Mouse (Mus musculus) midbrain, embryonic 14.5 days (tissue): Measurements from ENCODE around the gene Fam89b. TPM values are rescaled to one million over a fixed set of nuclear protein-coding genes. Genes with fewer than 3 reads are reported as not detected.
"Not testable (repeated sequence)": the region's sequence is repeated elsewhere in the genome, so short reads cannot be mapped to it uniquely, and the experiment has no call there.

Source experiments
- ATAC-seq: fragments of 200-750 bp; cut with Nextera tagmentation; 2 replicates; pipeline ENCODE4 v1.8.0; 2017; ENCODE audit warnings: moderate number of reproducible peaks, moderate library complexity; ENCODE audit not compliant: low FRiP score, low TSS enrichment
- DNase-seq: peaks from one replicate; pipeline ENCODE4 v3.0.0-alpha.2; 2015
- H3K27ac ChIP-seq: fragments of 300-500 bp; sonication (generic); replicated peaks from 2 replicates; pipeline ENCODE4 v1.5.1; 2014; ENCODE audit warnings: mild to moderate bottlenecking, low read depth, low read length, moderate library complexity
- H3K27me3 ChIP-seq: fragments of 300-500 bp; sonication (generic); 2 replicates; pipeline ENCODE4 v1.6.1; 2014; ENCODE audit warnings: low read length, control low read depth, mixed read lengths; ENCODE audit not compliant: control insufficient read depth, insufficient read depth
- H3K36me3 ChIP-seq: fragments of 300-500 bp; sonication (generic); 2 replicates; pipeline ENCODE4 v1.6.1; 2014; ENCODE audit warnings: low read length, control low read depth; ENCODE audit not compliant: control insufficient read depth, insufficient read depth
- H3K4me1 ChIP-seq: fragments of 300-500 bp; sonication (generic); 2 replicates; pipeline ENCODE4 v1.6.1; 2014; ENCODE audit warnings: mild to moderate bottlenecking, antibody characterized with exemption, low read length, control low read depth; ENCODE audit not compliant: control insufficient read depth, insufficient read depth
- H3K4me2 ChIP-seq: fragments of 300-500 bp; sonication (generic); 2 replicates; pipeline ENCODE4 v1.6.1; 2014; ENCODE audit warnings: mild to moderate bottlenecking, low read length, moderate library complexity
- H3K4me3 ChIP-seq: fragments of 300-500 bp; sonication (generic); replicated peaks from 2 replicates; pipeline ENCODE4 v1.5.1; 2014; ENCODE audit warnings: low read depth, low read length
- H3K9ac ChIP-seq: fragments of 300-500 bp; sonication (generic); replicated peaks from 2 replicates; pipeline ENCODE4 v1.6.1; 2014; ENCODE audit warnings: mild to moderate bottlenecking, low read length, moderate library complexity
- H3K9me3 ChIP-seq: fragments of 300-500 bp; sonication (generic); 2 replicates; pipeline ENCODE4 v1.6.1; 2016; ENCODE audit warnings: low read length, control low read depth, mixed read lengths; ENCODE audit not compliant: control insufficient read depth
- WGBS: fragments of 180-500 bp; shearing (Covaris S2); extraction: QIAGEN DNeasy Blood & Tissue Kit; methylation state at CpG from one replicate; pipeline ENCODE4 v1.1.7; 2014; 5-methylcytosine and 5-hydroxymethylcytosine counted together
- polyA plus RNA-seq: library from polyadenylated mRNA; unstranded; fragments of >200 nt; fragmentation: Nextera tagmentation; extraction: Ambion mirVana; gene quantifications from 2 replicates; pipeline ENCODE4 v1.2.1, GENCODE M21; 2014

Gene Fam89b
- polyA plus RNA-seq, 1 experiment from 2014 or later = 169 TPM

DNA sequence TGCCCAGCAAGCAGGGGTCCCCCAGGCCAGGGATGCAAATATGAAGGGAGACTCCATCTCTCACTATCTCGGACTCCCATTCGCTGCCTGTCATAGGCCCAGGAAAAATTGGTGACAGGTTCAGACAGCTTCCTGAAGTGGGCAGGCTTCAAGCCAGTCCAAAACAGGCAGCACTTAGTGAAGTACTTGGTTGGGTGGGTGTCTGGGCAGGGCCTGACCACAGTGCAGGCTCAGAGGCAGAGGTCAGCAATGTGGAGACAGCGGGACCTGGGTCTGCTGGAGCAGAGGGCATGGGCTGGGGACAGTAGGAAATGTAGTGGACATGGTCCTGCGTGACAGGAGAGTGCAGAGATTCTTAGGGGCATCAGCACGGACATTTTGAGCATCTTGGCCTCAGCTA, 37.9 kb downstream of the Fam89b start:
- peak overlapping the region; percentile 50 for H3K9ac ChIP-seq
- H3K4me3 ChIP-seq = 0 out of 2 replicates have a peak overlapping the region, but pooled peaks have one; percentile 8
- peaks cover 33% of the 10 kb centered on the region for H3K4me1 ChIP-seq
- peaks cover 36% of the 10 kb centered on the region for H3K36me3 ChIP-seq
- ATAC-seq (no peak), DNase-seq (no peak)
- no peaks in the 10 kb centered on the region for H3K27me3 ChIP-seq
- H3K9me3 ChIP-seq = no peaks in the 10 kb centered on the region
- 90% methylated on average over 5 of the region's 5 CpGs for WGBS
- peak overlapping the region; percentile 100 for H3K4me2 ChIP-seq
- H3K27ac ChIP-seq = 0 out of 2 replicates have a peak overlapping the region, but pooled peaks have one; percentile 8

DNA sequence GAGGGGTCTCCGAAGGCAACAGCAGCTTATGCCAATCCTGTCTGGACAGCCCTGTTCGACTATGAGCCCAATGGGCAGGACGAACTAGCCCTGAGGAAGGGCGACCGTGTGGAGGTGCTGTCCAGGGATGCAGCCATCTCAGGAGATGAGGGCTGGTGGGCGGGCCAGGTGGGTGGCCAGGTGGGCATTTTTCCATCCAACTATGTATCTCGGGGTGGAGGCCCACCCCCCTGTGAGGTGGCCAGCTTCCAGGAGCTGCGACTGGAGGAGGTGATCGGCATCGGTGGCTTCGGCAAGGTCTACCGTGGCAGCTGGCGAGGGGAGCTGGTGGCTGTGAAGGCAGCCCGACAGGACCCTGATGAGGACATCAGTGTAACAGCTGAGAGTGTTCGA, 39.1 kb downstream of the Fam89b start:
- Histone ChIP-seq H3K36me3 (peaks cover 41% of the 10 kb centered on the region), H3K4me2 (peak overlapping the region; percentile 100), H3K9me3 (no peaks in the 10 kb centered on the region), H3K9ac (peak overlapping the region; percentile 75), H3K4me3 (peak overlapping the region; percentile 89), H3K27me3 (no peaks in the 10 kb centered on the region), H3K4me1 (peaks cover 33% of the 10 kb centered on the region), H3K27ac (no peak overlapping the region)
- DNase-seq = no peak
- ATAC-seq = no peak
- WGBS = 77% methylated on average over 15 of the region's 15 CpGs

DNA sequence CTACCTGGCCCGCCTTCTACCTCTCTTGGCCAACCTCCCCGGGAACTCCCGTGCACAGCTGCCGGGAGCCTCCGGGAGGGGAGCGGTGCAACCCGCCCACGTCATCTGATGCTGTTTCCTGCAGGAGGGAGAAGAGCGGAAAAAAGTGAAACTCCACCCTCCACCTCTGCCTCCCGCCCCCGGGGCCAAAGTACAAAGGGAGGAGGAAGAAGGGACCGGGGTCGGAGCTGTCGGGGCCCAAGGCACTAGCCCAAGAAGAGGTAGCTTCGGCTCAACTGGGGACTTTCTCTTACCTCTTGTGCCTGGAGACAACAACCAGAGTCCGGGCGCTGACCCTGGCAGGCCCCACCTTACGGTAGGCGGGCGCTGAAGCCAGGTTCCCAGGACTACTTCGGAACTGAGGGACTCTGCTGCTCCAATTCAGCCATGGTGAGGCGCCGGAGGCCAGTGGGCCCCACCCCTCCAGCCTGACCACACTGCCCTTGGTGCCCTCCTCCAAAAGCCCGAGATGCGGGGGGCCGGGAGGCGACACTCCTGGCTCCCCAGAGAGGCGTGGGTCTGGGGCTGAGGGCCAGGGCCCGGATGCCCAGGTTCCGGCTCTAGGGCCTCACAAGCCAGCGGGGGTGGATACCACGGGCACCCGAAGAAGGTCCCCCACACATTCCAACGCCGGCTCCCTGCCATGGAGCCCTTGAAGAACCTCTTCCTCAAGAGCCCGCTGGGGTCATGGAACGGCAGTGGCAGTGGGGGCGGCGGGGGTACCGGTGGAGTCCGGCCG, 39.7 kb downstream of the Fam89b start:
- DNase-seq (peak; percentile 69), ATAC-seq (no peak; the same call in 1 of the 2 replicates)
- H3K4me1 ChIP-seq = peaks cover 33% of the 10 kb centered on the region
- H3K36me3 ChIP-seq = peaks cover 41% of the 10 kb centered on the region
- H3K4me2 ChIP-seq = peak overlapping the region; percentile 100
- peak overlapping the region; percentile 84 for H3K27ac ChIP-seq
- 15% methylated on average over 42 of the region's 42 CpGs for WGBS
- no peaks in the 10 kb centered on the region for H3K27me3 ChIP-seq
- H3K4me3 ChIP-seq = peak overlapping the region; percentile 89
- no peaks in the 10 kb centered on the region for H3K9me3 ChIP-seq
- peak overlapping the region; percentile 75 for H3K9ac ChIP-seq

DNA sequence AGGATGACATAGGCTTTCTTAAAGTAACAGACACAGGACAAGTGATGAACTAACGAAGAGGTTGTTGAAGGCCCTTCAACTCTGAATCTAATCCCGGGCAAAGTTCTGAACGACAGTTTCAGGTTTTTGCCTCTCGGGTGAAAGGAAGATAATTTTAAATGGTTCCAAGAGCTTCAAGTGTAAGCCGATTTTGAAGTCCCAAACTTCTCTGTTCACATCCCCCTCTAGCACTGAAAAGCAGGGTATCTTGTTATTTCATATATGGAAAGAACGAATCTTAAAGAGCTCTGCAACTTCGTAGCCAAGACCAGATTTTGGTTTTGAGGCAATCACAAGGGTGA, 40.4 kb downstream of the Fam89b start:
- ATAC-seq (no peak), DNase-seq (no peak)
- Histone ChIP-seq H3K4me3 (peak overlapping the region; percentile 89), H3K9me3 (no peaks in the 10 kb centered on the region), H3K36me3 (peaks cover 42% of the 10 kb centered on the region), H3K4me1 (peaks cover 33% of the 10 kb centered on the region), H3K27ac (peak overlapping the region; percentile 84), H3K9ac (peak overlapping the region; percentile 75), H3K4me2 (peak overlapping the region; percentile 100), H3K27me3 (no peaks in the 10 kb centered on the region)
- under 1% methylated on average over 7 of the region's 7 CpGs for WGBS

DNA sequence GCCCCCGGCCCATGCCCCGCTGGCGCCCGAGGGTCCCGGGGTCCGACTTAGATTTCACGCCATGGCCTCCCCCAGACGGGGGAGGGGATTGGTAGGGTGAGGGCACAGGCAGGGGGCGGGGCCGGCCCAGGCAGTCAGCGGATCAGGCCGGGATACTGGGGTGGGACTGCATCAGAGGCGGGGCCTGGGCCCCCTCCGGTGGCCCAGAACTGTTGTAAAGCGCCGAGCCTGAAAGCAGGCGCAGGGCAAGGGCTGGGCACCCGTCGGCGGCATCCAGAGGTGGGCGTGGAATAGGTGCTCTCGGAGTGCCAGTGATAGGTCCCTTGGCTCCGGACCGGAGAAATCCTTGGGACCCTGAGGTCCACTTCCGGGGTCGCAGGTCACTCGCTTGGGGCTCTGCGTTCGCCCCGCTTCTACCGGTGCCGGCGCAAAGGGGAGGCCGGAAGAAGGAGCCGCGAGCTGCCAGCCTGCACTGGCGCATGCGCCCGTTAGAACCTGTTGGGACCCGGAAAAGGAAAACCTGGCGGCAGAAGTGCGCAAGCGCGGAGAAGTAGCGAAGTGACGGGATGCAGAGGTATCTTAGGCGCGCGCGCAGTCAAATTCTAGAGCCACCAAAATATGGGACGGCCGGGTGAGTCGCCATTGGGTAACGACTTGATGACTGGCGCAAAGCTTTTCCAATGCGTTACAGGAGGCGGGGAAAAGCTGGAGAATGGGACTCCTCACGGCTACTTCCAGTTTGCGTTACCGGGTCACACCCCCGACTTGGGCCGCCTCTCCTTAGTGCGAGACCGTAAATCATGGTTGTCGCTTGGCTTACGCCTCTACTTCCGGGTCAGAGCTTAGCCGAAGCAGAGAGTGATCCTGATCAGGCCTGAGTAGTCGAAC, 41.0 kb downstream of the Fam89b start, which contains the start of the genes Map3k11 and Pcnx3:
Map3k11 (plus strand) TSS at position 543 of the 888 bp plus-strand sequence.
Pcnx3 (minus strand) TSS at position 709 of the 888 bp plus-strand sequence.
- Histone ChIP-seq H3K9me3 (no peaks in the 10 kb centered on the region), H3K27me3 (no peaks in the 10 kb centered on the region), H3K4me2 (peak within 1 kb of the TSS; percentile 100), H3K4me3 (peak within 1 kb of the TSS; percentile 89), H3K27ac (peak within 1 kb of the TSS; percentile 84), H3K4me1 (peaks cover 33% of the 10 kb centered on the region), H3K9ac (peak within 1 kb of the TSS; percentile 91), H3K36me3 (peaks cover 42% of the 10 kb centered on the region)
- ATAC-seq (peak; percentile 93), DNase-seq (peak; percentile 99)
- WGBS = under 1% methylated on average over 69 of the region's 69 CpGs

DNA sequence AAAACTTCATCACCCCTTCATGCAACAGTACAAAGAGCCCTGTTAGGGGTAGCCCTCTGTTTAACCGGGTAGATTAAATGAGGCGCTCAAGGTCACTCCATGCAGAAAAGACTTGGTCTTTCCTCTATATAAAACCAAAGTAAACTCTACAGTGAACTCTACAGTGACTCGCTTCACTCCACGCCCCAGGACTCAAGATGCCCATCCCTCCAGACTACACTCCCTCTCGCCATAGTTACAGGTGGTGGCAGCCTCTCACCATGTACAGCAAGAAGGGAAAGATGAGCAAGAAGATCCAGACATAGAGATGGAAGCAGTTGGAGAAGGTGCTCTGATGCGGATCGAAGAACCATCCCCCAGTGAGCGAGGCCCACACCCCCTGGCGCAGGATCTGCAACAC, 41.7 kb downstream of the Fam89b start:
- Histone ChIP-seq H3K36me3 (peaks cover 46% of the 10 kb centered on the region), H3K27ac (peak overlapping the region; percentile 84), H3K9ac (peak overlapping the region; percentile 91), H3K4me1 (peaks cover 33% of the 10 kb centered on the region), H3K4me2 (peak overlapping the region; percentile 100), H3K27me3 (no peaks in the 10 kb centered on the region), H3K9me3 (no peaks in the 10 kb centered on the region), H3K4me3 (peak overlapping the region; percentile 89)
- ATAC-seq (no peak), DNase-seq (no peak)
- WGBS = 21% methylated on average over 9 of the region's 9 CpGs

DNA sequence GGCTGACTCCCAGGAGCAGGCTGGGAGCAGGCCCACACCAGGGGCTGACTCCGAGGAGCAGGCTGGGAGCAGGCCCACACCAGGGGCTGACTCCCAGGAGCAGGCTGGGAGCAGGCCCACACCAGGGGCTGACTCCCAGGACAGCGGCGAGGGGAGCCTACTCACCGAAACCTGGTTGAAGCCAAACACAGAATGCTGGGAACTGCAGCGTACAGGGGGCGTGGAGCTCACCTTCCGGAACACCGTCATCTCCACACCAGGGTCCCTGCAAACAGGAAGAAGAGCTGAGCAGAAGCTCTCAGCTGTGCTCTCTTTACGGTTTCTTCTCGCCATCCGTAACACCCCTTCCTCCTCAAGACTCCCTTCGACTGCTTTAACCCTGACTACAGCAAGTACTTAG, 42.5 kb downstream of the Fam89b start:
- H3K36me3 ChIP-seq = peaks cover 52% of the 10 kb centered on the region
- ATAC-seq, H3K27ac ChIP-seq, H3K27me3 ChIP-seq, DNase-seq, H3K9me3 ChIP-seq, H3K9ac ChIP-seq: not testable (repeated sequence)
- 92% methylated on average over 12 of the region's 12 CpGs for WGBS
- peaks cover 29% of the 10 kb centered on the region for H3K4me1 ChIP-seq
- peak overlapping the region; percentile 89; the same call in 1 of the 2 replicates for H3K4me3 ChIP-seq
- H3K4me2 ChIP-seq = peak overlapping the region; percentile 100

DNA sequence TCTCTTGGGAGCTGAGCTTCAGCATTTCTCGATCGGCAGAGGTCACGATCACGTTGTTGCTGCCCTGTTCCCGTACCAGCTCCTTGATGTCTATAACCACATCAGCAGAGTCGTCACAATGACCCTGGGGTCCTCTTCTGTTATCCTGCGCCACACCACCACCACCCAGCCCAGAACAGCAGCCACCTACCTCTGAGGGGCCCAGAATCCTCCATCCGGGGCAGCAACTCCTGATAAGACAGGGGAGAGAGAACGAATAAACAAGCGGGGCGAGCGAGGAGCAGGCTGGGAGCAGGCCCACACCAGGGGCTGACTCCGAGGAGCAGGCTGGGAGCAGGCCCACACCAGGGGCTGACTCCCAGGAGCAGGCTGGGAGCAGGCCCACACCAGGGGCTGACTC, 43.0 kb downstream of the Fam89b start:
- no peak overlapping the region for H3K4me3 ChIP-seq

More for the DNA sequence above, 43.0 kb downstream of the Fam89b start:
- H3K27me3 ChIP-seq = no peaks in the 10 kb centered on the region
- H3K4me2 ChIP-seq = no peak overlapping the region
- H3K27ac ChIP-seq = no peak overlapping the region
- WGBS = 93% methylated on average over 13 of the region's 13 CpGs
- H3K36me3 ChIP-seq = peaks cover 58% of the 10 kb centered on the region
- ATAC-seq = no peak
- peaks cover 29% of the 10 kb centered on the region for H3K4me1 ChIP-seq
- DNase-seq = no peak
- H3K9me3 ChIP-seq = no peaks in the 10 kb centered on the region
- H3K9ac ChIP-seq = no peak overlapping the region
